Mouse (Mus musculus) splenic B cell, adult 2 months (primary cell): Measurements from ENCODE around the gene Mras.

ENCODE experiments used
- DNase-seq: peaks from one replicate; pipeline ENCODE4 v3.0.0-alpha.2; 2011; ENCODE audit warnings: low read depth, low spot score
- H3K27me3 ChIP-seq: 2 replicates; pipeline ENCODE4 v1.6.1; 2012; ENCODE audit warnings: mild to moderate bottlenecking, low read length, moderate library complexity, mixed read lengths; ENCODE audit not compliant: control insufficient read depth, poor library complexity, insufficient read depth, severe bottlenecking
- H3K36me3 ChIP-seq: 2 replicates; pipeline ENCODE4 v1.6.1; 2012; ENCODE audit warnings: mild to moderate bottlenecking, low read length, moderate library complexity, mixed read lengths; ENCODE audit not compliant: control insufficient read depth, poor library complexity, insufficient read depth, severe bottlenecking

The Mras gene

DNA sequence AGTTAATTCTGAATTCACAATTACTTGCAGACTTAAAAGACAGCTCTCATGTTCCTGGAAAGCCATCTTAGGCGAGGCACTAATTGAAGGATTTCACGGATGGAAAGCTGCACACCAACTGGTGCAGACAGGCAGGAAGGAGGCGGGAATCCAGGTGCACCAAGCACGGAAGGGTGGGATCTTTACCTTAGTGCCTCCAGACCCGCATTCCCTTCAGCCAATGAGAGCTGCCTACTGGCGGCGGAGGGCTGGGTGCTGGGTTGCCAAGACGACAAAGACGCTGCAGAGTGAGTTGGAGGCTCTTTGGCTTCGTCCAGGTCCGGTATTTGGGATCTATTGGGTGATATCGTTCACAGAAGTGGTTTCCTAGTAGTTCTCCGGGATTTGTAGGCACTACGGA, 14.0 kb upstream of the Mras start, which contains the start of gene Nme9:
Gene Nme9 (plus strand): TSS at position 315 of the 400 bp plus-strand sequence.
- Histone ChIP-seq H3K27me3 (no peaks in the 10 kb centered on the region), H3K36me3 (no peaks in the 10 kb centered on the region)
- DNase-seq = no peak

- H3K36me3 ChIP-seq = no peaks in the 10 kb centered on the region
- DNase-seq = peak; percentile 28
- no peaks in the 10 kb centered on the region for H3K27me3 ChIP-seq
These were observed 12.9 kb upstream of the Mras start for GRCm38 (mm10) chr9:99449886-99450647.

DNA sequence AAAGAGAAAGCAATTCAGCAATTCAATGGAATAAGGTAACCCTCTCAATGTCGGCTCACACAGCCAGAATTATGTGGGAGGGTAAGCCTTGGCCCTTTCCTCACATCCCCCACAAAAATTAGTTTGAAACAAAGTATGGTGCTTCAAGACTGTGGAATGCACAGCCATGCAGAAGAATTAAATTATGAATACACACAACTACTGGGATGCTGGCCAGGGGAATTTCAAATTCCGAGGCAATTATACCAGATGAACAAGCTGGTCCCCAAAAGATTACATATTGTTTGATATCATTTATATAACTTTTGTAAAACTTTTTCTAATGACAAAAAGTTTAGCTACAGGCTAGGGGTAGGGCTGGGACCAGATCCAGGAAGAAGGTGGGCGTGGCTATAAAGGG, 10.1 kb upstream of the Mras start:
- no peaks in the 10 kb centered on the region for H3K36me3 ChIP-seq
- H3K27me3 ChIP-seq = no peaks in the 10 kb centered on the region
- no peak for DNase-seq

DNA sequence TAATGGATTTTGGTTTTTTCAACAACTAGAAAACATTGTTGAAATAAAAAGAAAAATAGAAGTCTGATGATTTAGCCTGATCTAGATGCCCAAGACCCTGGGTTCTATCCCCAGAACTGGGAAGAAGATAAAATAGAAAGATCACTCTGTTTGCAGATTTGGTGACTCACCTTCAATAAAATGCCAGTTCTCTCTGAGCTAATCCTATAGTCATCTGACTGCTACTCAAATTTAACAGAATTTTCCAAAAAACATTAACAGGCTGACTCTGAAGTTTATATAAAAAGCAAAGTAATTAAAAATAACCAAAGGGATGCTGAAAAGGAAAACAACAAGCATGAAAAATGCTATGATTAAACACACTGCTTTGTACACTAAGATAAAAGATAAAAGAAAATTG, 9.1 kb upstream of the Mras start:
- no peaks in the 10 kb centered on the region for H3K36me3 ChIP-seq
- H3K27me3 ChIP-seq = no peaks in the 10 kb centered on the region
- no peak for DNase-seq

DNA sequence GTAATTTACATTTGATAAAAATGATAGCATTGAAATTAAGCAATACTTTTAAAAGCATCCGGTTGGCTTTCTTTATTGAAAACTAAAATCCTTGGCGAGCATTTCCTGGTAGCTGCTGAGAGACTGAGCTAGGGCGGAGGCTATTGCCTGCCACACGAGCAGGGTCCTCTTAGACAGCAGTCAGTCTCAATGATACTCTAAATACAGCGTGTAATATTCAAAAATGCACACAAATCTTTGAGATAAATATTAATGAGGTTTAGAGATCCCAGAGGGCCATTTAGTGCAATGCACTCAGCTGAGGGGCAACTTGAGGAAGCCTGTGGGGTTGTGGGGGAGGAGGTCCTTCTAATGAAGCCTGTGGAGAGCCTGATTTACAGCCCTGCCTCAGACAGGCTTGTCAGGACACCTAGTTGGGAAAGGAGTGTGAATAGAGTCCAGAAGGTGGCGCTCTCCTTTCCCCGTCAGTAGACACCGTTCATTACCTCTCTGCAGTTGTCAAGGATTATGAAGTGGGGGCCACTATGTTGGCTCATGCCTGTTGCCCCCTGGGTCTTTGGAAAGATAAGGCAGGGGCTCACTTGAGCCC, 7.5 kb upstream of the Mras start:
- peak; percentile 14 for DNase-seq
- no peaks in the 10 kb centered on the region for H3K36me3 ChIP-seq

GRCm38 (mm10) chr9:99441647-99442433, 4.7 kb upstream of the Mras start:
- no peak for DNase-seq
- Histone ChIP-seq H3K36me3 (no peaks in the 10 kb centered on the region), H3K27me3 (no peaks in the 10 kb centered on the region)

More for the DNA sequence above, 7.5 kb upstream of the Mras start:
- H3K27me3 ChIP-seq = no peaks in the 10 kb centered on the region

DNA sequence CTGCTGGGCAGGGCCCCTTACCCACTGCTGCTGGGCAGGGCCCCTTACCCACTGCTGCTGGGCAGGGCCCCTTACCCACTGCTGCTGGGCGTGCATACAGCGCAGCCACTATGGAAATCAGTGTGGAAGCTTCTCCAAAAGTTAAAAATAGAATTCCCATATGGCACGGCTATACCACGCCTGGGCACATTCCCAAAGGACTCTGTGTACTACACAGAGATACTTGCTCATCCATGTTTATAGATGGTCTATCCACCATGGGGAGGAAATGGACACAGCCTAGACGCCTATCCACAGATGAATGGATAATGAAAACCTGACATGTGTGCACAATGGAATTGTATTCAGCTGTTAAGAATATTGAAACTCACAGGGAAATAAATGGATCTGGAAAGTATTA, 3.8 kb upstream of the Mras start:
- Histone ChIP-seq H3K36me3 (no peaks in the 10 kb centered on the region), H3K27me3 (no peaks in the 10 kb centered on the region)
- no peak for DNase-seq

- Histone ChIP-seq H3K36me3 (no peaks in the 10 kb centered on the region), H3K27me3 (no peaks in the 10 kb centered on the region)
- no peak for DNase-seq
These were observed 1.9 kb upstream of the Mras start for GRCm38 (mm10) chr9:99439064-99439463.

GRCm38 (mm10) chr9:99437781-99438565, 792 bp upstream of the Mras start:
- no peak for DNase-seq
- Histone ChIP-seq H3K36me3 (no peaks in the 10 kb centered on the region), H3K27me3 (no peaks in the 10 kb centered on the region)

DNA sequence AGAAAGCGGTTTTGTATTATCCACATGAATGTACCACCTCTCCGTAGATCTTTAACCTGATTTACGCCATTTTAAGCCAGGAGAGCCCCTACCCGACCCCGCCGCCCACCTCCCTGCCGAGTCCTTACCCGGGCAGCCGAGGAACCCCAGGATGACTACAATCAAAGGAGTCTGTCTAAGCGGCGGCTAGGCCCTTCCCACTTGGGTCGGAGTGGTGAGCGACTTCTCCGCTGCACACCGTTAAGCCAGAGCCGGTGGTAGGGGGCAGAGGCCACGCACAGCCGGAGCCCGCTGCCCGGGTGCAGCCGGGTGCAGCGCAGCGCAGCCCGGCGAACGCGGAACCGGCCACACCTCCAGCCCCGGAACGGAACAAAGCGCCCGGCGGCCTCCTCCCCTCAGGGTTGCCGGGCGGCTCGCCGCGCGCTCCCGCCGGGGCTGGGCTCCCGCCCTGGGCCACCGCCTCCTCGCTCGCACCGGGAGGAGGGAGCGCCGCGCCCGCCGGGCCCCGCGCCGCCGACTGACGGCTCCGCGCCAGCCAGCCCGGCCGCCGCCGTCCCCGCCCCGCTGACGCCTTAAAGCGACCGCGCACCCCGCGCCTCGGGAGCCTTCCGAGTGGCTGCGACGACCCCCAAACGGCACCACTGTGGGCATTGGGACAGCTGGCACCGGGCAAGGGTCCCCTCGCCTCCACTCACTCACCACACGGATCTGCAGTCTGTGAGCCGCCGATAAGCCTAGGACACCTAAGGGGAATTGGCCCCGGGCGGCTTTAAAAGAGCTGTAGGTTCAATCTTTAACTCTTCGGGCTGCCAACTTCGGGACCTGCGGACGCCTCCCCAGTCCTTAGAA, 775 bp downstream of the Mras start:
- Histone ChIP-seq H3K27me3 (no peaks in the 10 kb centered on the region), H3K36me3 (no peaks in the 10 kb centered on the region)
- DNase-seq = no peak

DNA sequence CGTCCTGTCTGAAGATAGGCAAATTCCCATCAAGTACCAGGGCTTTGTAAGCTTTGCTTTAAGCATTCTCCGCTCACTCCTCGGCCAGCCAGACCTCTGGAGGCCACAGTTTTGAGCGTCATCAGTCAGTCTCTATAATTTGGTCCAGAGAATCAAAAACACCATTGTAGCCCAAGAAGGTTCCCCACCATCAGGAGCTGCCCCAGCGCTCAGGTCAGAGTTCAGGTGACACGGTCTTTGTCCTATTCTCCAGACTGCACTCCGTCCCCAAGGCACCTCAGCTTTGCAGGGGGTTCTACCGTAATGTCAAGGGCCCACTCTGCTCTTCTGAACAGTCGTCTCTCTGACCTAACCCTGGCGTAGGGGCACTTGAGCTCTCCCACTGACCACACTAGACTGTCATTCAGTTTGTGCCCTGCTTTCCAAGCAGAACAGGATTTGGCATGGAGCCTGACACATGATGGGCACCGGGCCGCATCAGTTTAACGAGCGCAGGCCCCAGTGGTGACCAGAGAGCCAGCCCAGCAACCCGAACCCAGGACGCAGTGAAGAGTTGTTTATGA, 1.5 kb downstream of the Mras start:
- no peak for DNase-seq

DNA sequence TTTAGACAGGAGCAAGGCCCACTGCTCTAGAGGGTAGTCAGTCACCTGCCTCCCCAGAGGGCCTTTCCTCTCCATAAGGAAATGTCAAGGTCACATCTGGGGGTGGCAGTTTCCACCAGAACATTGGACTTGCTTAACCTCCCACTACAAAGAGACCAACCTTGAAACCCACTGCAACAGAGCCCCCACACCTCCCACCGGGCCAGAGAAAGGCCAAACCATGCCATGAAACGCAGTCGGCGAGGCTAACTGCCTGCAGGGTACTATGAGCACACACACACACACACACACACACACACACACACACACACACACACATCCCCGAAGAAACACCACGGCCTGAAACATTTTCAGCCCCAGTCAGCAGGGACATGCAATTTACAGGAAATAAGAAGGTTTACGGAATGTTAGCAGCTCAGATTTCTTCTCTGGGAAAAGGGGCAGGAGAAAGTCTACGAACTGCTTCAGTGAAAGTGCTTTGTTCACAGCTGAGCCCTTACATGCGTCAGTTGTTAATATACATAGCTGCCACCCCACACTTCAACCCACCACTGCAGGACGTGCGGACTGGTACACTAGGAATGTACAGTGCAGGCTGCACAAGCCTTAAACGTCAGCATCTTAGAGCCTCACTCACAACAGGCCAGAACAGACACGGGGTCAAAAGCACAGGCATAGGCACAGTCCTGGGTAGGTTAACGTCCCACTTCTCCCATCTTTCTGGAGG, 2.1 kb downstream of the Mras start:
- no peaks in the 10 kb centered on the region for H3K27me3 ChIP-seq
- DNase-seq = no peak
- no peaks in the 10 kb centered on the region for H3K36me3 ChIP-seq

More for the DNA sequence above, 1.5 kb downstream of the Mras start:
- no peaks in the 10 kb centered on the region for H3K27me3 ChIP-seq
- H3K36me3 ChIP-seq = no peaks in the 10 kb centered on the region

GRCm38 (mm10) chr9:99432478-99432877, 4.7 kb downstream of the Mras start:
- DNase-seq = no peak
- Histone ChIP-seq H3K36me3 (no peaks in the 10 kb centered on the region), H3K27me3 (no peaks in the 10 kb centered on the region)
